Mouse (Mus musculus) granulocyte monocyte progenitor cell, adult 5-6 weeks (primary cell): ENCODE measurements around the gene Ncbp1. TPM values are rescaled to one million over a fixed set of nuclear protein-coding genes. Genes with fewer than 3 reads are reported as not detected.

Experiments
- ATAC-seq: replicated peaks from 2 replicates; pipeline ENCODE4 v1.8.0; 2016; ENCODE audit warnings: mild to moderate bottlenecking, moderate TSS enrichment, inconsistent platforms; ENCODE audit not compliant: poor library complexity, severe bottlenecking
- total RNA-seq, 2 experiments: library from RNA; stranded (forward) in 1 of 2; stranded (reverse) in 1 of 2; fragments of 200-712, 200-1000 nt in 1 of 2; fragments of >200 nt in 1 of 2; fragmentation: Nextera tagmentation in 1 of 2; gene quantifications; 2 replicates each; pipeline ENCODE4 v1.2.3; 2014 to 2017

Gene Ncbp1
- total RNA-seq (2014; fragmentation: Nextera tagmentation) (74.1 and 79.0 TPM in 2 replicates), total RNA-seq (2017) (104 and 131 TPM in 2 replicates)

GRCm38 (mm10) chr4:46138287-46139222 is at the start of gene Ncbp1, which contains the start of gene Tstd2:
Gene Ncbp1 (plus strand): TSS chr4:46138613.
Gene Tstd2 (minus strand): TSS chr4:46138694.
- ATAC-seq = peak; percentile 83

- ATAC-seq = no peak
These were observed 48.8 kb upstream of the Ncbp1 start for GRCm38 (mm10) chr4:46089524-46090125.

- no peak for ATAC-seq
These were observed 45.9 kb upstream of the Ncbp1 start for GRCm38 (mm10) chr4:46092429-46093076.

GRCm38 (mm10) chr4:46094916-46095825 is 43.2 kb upstream of the Ncbp1 start:
- ATAC-seq = no peak

GRCm38 (mm10) chr4:46095826-46096159 is 42.6 kb upstream of the Ncbp1 start:
- ATAC-seq = no peak

- ATAC-seq = no peak
These were observed 41.9 kb upstream of the Ncbp1 start for GRCm38 (mm10) chr4:46096546-46096945.

- no peak for ATAC-seq
These were observed 40.8 kb upstream of the Ncbp1 start for GRCm38 (mm10) chr4:46097591-46097990.

GRCm38 (mm10) chr4:46099132-46099531 is 39.3 kb upstream of the Ncbp1 start:
- no peak for ATAC-seq

GRCm38 (mm10) chr4:46100539-46100938 is 37.9 kb upstream of the Ncbp1 start:
- no peak for ATAC-seq

GRCm38 (mm10) chr4:46101211-46101711 is 37.2 kb upstream of the Ncbp1 start:
- no peak for ATAC-seq

GRCm38 (mm10) chr4:46102078-46102769 is 36.2 kb upstream of the Ncbp1 start:
- ATAC-seq = no peak

- ATAC-seq = no peak
These were observed 28.3 kb upstream of the Ncbp1 start for GRCm38 (mm10) chr4:46110084-46110483.

GRCm38 (mm10) chr4:46111361-46111760 is 27.1 kb upstream of the Ncbp1 start:
- ATAC-seq = no peak

GRCm38 (mm10) chr4:46115308-46115707 is 23.1 kb upstream of the Ncbp1 start:
- ATAC-seq = no peak

- ATAC-seq = no peak
These were observed 21.8 kb upstream of the Ncbp1 start for GRCm38 (mm10) chr4:46116544-46117175.

GRCm38 (mm10) chr4:46117536-46117935 is 20.9 kb upstream of the Ncbp1 start:
- no peak for ATAC-seq

- ATAC-seq = no peak
These were observed 18.8 kb upstream of the Ncbp1 start for GRCm38 (mm10) chr4:46119514-46120094.

GRCm38 (mm10) chr4:46120767-46121166 is 17.6 kb upstream of the Ncbp1 start:
- ATAC-seq = no peak
